Mouse (Mus musculus): ENCODE data around the gene Pan2.

The Pan2 gene

GRCm38 (mm10) chr10:128336597-128336996 lies 33.5 kb downstream of the Pan2 start:
- DNase-seq = no peak

- DNase-seq = peak; percentile 96
These were observed 34.4 kb downstream of the Pan2 start, which contains the start of gene Cs for GRCm38 (mm10) chr10:128337306-128338181. TSS of gene Cs (plus strand) at chr10:128337734.

- no peak for DNase-seq
These were observed 35.3 kb downstream of the Pan2 start for GRCm38 (mm10) chr10:128338415-128338814.

- DNase-seq = no peak
These were observed 35.8 kb downstream of the Pan2 start for GRCm38 (mm10) chr10:128338948-128339347.

GRCm38 (mm10) chr10:128340257-128340656 lies 37.1 kb downstream of the Pan2 start:
- DNase-seq = no peak

GRCm38 (mm10) chr10:128343436-128343835 lies 40.3 kb downstream of the Pan2 start:
- DNase-seq = no peak

GRCm38 (mm10) chr10:128344568-128345275 lies 41.6 kb downstream of the Pan2 start:
- peak; percentile 19 for DNase-seq

- no peak for DNase-seq
These were observed 44.4 kb downstream of the Pan2 start for GRCm38 (mm10) chr10:128347541-128347940.

GRCm38 (mm10) chr10:128358796-128359195 lies 55.7 kb downstream of the Pan2 start:
- peak; percentile 69 for DNase-seq

- DNase-seq = no peak
These were observed 56.1 kb downstream of the Pan2 start for GRCm38 (mm10) chr10:128359226-128359625.

- no peak for DNase-seq
These were observed 58.7 kb downstream of the Pan2 start for GRCm38 (mm10) chr10:128361836-128362235.

- DNase-seq = no peak
These were observed 59.4 kb downstream of the Pan2 start for GRCm38 (mm10) chr10:128362568-128362967.

GRCm38 (mm10) chr10:128367899-128368401 lies 64.8 kb downstream of the Pan2 start:
- DNase-seq = no peak

GRCm38 (mm10) chr10:128368402-128369217 lies 65.5 kb downstream of the Pan2 start, which contains the start of gene Coq10a:
TSS of gene Coq10a (minus strand) at chr10:128368997.
- peak; percentile 88 for DNase-seq

GRCm38 (mm10) chr10:128369218-128369543 lies 66.0 kb downstream of the Pan2 start:
- DNase-seq = no peak

- no peak for DNase-seq
These were observed 66.5 kb downstream of the Pan2 start for GRCm38 (mm10) chr10:128369599-128369998.

- DNase-seq = no peak
These were observed 66.9 kb downstream of the Pan2 start for GRCm38 (mm10) chr10:128370021-128370420.

GRCm38 (mm10) chr10:128370601-128371000 lies 67.5 kb downstream of the Pan2 start:
- DNase-seq = no peak
